Mouse (Mus musculus) telencephalon, adult 2 months (tissue): ENCODE results near the gene Mettl7b.
"Not testable (repeated sequence)": the region's sequence is repeated elsewhere in the genome, so short reads cannot be mapped to it uniquely, and the experiment has no call there.

ENCODE experiments used
- DNase-seq: peaks from one replicate; pipeline ENCODE4 v3.0.0-alpha.2; 2011; ENCODE audit warnings: low read depth, low spot score

Gene Mettl7b

GRCm38 (mm10) chr10:128960590-128961584, at the start of gene Mettl7b:
Gene Mettl7b (minus strand): TSS chr10:128960988.
- no peak for DNase-seq

DNA sequence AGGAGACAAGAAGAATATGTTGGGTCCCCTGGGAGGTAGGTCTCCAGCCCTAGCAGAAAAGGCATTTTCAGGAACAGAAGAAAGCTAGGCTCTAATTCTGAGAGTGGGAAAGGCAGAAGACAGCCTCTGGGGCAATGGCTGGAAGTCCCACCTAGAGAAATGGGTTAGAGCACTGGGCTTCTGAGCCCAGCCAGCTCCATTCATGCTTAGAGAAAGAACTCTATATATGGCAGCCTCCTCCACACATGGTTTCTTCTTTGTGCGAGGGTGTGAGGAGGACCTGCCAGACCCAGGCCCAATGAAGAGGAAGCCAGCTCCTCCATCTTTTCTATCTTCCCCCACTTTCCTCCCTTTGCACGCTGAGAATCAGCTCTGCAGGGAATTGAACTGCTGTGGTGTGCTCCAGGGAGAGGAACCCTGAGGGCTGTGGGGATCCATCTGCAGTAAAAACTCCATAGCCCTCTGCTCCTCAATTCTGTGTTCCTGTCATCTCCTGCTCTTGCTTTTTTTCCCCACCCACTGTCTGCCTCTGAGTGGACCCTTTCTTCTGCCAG, 49.6 kb upstream of the Mettl7b start, which contains the start of gene Olfr763:
Gene Olfr763, plus strand, starts transcription at position 504 of the 554 bp plus-strand sequence.
- no peak for DNase-seq

- DNase-seq = no peak
Observed at GRCm38 (mm10) chr10:129004032-129004920, 43.5 kb upstream of the Mettl7b start.

GRCm38 (mm10) chr10:128996523-128997040, 35.8 kb upstream of the Mettl7b start:
- DNase-seq = no peak

GRCm38 (mm10) chr10:128995796-128996195, 35.0 kb upstream of the Mettl7b start:
- DNase-seq = no peak

GRCm38 (mm10) chr10:128990994-128991393, 30.2 kb upstream of the Mettl7b start:
- DNase-seq = no peak

DNA sequence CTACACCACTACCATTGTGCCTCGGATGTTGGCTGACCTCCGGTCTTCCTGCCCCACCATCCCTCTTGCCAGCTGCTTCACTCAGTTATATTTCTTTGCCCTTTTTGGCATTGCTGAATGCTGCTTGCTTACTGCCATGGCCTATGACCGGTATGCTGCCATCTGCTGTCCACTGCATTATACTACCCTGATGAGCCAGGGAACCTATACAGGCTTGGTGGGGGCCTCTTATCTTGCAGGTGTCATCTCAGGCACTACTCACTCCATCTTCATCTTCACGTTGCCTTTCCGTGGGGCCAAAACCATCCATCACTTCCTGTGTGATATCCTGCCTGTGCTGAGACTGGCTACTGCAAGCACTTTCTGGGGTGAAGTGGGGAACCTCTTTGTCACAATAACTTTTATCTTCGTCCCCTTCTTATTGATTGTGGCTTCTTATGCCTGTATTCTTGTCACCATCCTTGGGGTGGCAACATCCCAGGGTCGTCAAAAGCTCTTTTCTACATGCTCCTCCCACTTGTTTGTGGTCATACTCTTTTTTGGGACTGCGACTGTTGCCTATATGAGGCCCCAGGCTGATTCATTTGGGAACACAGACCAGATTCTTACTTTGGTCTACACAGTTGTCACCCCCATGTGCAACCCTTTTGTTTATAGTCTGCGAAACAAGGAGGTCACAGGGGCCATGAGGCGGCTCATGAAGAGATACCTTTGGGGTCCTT, 29.5 kb upstream of the Mettl7b start:
- DNase-seq = not testable (repeated sequence)

- not testable (repeated sequence) for DNase-seq
Observed at GRCm38 (mm10) chr10:128989131-128989530, 28.3 kb upstream of the Mettl7b start, which contains the start of gene Olfr9. Gene Olfr9 (plus strand): TSS chr10:128989431.

DNA sequence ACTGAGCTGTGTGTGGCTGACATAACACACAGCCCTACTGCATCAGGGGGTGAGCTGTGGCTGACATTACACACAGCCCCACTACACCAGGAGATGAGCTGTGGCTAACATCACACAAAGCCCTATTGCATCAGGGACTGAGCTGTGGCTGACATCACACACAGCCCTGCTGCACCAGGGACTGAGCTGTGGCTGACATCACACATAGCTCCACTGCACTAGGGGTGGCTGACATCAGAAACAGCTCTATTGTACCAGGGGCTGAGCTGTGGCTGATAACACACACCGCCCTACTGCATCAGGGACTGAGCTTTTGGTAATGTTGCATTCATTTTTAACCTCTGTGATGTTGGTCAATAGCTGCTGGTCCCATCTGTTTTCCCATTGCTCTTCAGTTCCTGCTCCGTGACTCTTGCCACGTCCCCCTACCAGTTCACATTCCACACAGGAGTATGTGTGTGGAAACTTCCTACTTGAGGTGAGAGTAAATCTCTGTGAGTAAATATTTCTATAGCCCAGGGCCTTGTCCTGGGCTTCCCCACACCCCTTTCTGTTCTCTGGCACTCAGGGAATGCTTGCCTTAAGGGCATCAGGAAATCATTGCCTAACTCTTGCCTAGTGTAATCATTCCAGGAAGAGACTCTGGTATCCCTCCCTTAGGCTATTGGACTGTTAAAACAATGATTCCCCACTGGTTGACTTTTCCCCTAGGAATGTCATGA, 20.0 kb upstream of the Mettl7b start:
- no peak for DNase-seq

GRCm38 (mm10) chr10:128977522-128978114, 16.8 kb upstream of the Mettl7b start:
- peak; percentile 38 for DNase-seq

- DNase-seq = no peak
Observed at GRCm38 (mm10) chr10:128976395-128976794, 15.6 kb upstream of the Mettl7b start.

- no peak for DNase-seq
Observed at GRCm38 (mm10) chr10:128972841-128973240, 12.1 kb upstream of the Mettl7b start.

- no peak for DNase-seq
Observed at GRCm38 (mm10) chr10:128970740-128971250, 10.0 kb upstream of the Mettl7b start.

GRCm38 (mm10) chr10:128968341-128968749, 7.6 kb upstream of the Mettl7b start:
- no peak for DNase-seq

DNA sequence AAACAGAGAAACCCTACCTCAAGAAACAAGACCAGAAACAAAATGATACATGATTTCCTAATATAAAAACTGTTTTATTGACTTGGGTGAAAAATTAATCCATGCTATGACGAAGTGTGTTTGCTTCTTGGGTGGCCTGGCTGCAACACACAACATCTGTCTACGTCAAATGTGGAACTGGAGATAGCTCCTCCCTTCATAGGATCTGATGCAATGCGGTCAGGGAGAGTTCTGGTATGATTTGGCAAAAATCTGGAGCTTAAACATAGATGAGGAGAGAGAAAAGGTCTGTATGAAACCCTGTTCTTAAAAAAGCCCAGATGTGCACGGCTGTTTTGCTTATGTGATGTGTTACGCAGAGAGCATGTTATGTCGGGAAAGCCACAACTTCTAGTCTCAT, 5.1 kb upstream of the Mettl7b start:
- no peak for DNase-seq

DNA sequence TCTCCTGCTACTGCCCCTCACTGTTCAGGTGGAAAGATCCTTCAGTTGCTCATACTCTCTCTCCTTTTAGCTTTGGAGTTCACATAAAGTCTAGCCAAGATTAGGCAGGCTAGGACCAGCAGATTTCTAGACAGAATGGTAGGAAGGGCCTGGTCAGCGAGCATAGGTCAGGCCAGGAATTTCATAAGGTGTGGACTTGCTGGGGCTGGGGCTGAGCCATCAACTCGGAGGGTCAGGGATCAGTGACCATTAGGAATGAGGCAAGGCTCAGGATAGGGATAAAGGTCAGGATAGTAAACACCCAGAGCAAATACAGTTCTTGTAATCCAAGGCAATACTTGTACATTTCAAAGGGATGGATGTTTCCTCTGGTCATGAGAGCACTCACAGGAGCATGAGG, 4.2 kb upstream of the Mettl7b start:
- DNase-seq = no peak

GRCm38 (mm10) chr10:128960142-128960541, 646 bp downstream of the Mettl7b start:
- no peak for DNase-seq

GRCm38 (mm10) chr10:128958340-128958739, 2.4 kb downstream of the Mettl7b start:
- DNase-seq = no peak

DNA sequence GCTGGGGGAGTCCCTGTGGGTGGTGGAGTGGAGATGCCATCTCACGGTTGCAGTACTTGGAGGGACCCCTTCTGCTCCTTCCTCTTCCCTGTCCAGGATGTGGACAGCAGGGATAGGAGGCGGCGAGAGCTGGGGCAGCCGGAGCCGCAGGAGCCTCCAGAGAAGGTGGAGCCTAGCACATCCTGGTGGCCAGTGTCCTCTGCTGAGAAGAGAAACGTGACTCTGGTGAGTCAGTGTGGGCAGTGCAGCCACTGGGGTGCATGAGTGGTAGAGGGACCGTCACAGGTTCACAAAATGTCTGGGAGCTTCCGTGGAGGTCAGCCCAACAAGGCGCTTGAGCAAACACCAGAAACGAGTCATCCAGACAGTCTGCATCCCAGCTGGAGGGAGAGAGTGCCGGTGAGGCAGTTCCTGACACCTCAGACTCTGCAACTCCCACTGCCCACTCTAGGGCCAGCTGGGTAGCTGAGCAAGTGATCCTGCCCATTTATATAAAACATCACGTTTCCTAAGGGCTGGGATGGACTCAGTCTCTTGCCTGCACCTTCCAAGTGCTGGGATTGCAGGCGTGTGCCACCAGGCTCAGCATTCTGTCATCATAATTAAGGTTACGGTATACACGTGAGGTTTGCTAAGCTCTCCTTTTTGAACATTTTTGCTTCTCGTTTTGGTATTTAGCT, 10.4 kb downstream of the Mettl7b start:
- DNase-seq = no peak
